Mouse (Mus musculus) left cerebral cortex, postnatal 25 days (tissue): ENCODE data around the gene Fbf1. TPM values are rescaled to one million over a fixed set of nuclear protein-coding genes. Genes with fewer than 3 reads are reported as not detected.
"Not testable (repeated sequence)": the region's sequence is repeated elsewhere in the genome, so short reads cannot be mapped to it uniquely, and the experiment has no call there.

ENCODE experiments used
- DNase-seq, 2 experiments: peaks; one replicate each; pipeline ENCODE4 v3.0.0; 2022; ENCODE audit warnings: low spot score in 2 of 2, mixed read lengths in 1 of 2
- intact Hi-C: fragments of 180-260 bp; cut with DNase I; formaldehyde crosslinking; loops from one replicate; pipeline ENCODE4 v1.15.1; 2025
- total RNA-seq, 2 experiments: library from RNA; stranded (reverse); gene quantifications; 2 replicates each; pipeline ENCODE4 v1.2.3; 2021

The Fbf1 gene
- total RNA-seq, 2 experiments from 2014 or later: 72.8 to 82.1 TPM

DNA sequence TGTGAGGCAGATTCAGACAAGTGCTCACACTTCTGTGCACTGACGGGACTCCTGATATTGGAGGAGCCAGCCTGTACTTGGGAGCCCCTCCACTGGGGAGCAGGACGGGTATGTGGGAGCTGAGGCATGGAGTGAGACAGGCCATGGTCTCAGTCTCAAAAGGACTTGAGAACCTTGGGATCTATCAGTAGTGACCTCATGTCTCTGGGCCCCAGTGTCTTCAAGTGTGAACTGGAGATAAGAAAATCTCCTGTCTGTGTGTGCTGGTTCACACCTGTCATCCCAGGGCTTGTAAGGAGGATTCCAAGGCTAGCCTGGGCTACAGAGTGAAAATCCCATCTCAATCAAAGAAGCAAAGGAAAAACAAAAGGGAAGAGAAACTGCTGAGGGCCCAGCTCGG, 24.5 kb downstream of the Fbf1 start:
- intact Hi-C loops: no loop called here
- no peak for DNase-seq

DNA sequence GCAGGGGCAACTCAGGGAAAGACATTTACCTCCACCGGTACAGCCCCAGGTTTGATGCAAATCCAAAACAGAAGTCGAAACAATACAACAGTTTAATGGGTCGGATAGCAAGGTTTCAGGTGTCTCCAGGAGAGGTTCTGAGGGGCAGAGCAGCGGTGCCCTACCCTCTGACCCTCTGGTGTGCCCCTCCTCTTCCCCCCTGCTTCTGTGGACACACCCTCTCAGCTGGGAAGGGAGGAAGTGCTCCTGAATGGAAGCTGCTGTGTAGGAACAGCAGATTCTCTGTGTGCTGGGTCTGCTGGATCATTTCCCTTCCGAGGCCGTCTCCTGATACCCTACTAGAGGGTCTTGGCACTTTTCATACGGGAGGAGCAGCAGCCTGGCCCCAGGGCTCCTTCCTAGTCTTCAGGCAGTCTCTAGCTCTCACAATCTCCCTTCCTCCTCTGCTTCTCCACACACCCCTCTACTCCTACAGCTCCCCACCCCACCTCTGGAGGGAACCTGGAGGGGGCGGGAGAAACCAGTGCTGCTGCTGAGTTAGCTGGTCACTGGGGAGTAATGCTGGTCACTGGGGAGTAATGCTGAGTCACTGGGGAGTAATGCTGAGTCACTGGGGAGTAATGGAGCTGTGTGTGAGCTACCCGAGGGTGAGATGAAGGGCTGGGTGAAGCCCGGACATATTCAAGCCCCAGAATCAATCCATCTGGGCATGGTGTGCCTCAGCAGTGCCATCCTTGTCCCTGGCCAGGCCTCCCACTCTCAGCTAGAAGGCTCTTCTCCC, 25.6 kb downstream of the Fbf1 start:
- DNase-seq: no peak
- intact Hi-C loops: no loop called here

DNA sequence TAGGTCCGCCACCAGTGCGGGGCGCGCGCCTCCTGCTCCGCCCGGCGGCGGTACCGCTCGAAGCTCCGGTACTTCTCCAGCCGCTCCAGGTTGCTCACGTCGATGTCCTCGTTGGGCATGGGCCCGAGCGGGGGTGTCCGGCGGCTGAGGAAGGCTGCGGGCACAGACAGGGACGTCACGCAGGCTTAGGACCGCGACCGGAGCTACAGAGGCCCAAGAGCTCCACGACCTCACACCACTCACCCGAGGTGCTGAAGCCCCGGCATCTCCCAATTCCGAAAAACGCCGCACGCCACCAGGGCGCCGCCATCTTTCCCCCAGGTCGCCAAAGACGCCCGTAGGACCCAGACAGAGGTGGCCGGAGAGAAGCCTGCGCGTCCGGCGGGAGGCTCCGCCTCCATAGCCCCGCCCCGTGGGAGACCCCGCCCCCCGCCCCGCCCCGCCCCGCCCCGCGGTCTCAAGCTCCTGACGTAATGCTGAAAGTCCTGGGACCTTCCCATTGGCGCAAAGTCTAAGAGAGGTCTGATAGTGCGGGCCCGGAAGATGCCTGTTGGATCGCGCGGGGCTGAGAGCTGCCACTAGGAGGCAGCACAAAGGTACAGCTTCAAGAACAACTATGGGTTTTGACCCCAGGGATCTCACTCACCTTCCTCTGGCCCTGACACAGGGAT, 29.4 kb downstream of the Fbf1 start, which contains the start of gene Mrpl38:
Mrpl38 (minus strand) TSS at position 401 of the 671 bp plus-strand sequence.
- intact Hi-C loops: loop anchor here (2.0 kb wide), 1 partner anchor 60 kb away; the partner anchor contains the start of genes Acox1 and Ten1
- peak; percentile 81 to 85 for DNase-seq

DNA sequence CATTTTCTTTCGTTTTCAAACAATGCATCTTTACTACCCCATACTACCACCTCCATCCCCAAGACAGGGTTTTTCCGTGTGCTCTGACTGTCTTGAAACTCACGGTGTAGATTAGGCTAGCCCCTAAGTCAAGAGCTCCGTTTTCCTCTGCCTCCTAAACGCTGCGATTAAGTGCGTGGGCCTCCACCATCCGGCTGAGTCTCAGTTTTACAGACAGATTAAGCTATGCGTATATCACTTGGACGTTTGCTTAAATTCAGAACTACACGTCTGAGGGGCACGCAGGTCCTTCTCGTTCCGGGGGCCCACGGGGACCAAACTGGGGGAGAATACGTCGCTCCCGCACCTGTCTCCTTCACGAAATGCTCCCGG, 29.9 kb downstream of the Fbf1 start:
- intact Hi-C loops: loop anchor here (2.0 kb wide), 1 partner anchor 61 kb away; the partner anchor contains the start of genes Acox1 and Ten1

DNA sequence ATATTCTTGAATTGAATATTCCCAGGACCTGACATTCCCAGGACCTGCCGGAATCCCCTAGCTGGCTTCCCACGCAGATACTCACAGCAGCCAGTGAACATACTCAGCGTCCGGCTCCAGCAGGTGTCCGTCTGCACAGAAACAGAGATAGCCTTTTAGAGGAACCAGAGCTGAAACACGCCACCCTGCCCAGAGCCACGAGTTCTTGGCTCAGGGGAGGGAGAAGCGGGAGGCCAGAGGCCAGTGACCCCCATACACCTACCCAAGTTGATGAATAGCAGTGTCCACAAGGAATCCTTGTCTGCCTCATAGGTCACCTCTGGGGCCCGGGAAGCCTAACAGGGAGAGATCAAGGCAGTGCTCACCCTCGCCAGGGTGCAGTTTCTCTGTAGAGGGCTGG, 33.8 kb downstream of the Fbf1 start:
- intact Hi-C loops: loop anchor here (5.0 kb wide), 1 partner anchor 102 kb away; the partner anchor contains the start of gene Unk
- DNase-seq: no peak

More for the DNA sequence above, 29.9 kb downstream of the Fbf1 start:
- no peak for DNase-seq

DNA sequence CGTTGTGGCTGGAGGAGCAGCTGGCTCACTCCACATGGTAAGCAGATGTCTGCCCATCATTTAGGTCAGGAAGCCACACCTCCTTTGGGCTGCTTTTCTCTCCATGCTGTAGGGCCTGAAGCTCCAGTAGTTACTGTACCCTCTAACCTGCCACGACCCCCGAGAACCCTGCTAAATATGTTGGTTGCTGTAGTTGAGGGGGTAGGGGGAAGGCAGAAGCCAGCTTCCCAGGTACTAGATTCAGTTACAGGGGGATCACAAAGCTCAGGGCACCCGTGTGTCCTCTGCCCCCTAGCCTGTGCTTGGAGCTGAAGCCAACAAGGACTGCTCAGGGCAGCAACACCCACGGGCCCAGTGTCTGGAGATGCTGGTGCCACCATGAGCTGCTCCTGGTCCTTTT, 34.5 kb downstream of the Fbf1 start:
- DNase-seq: no peak
- intact Hi-C loops: loop anchor here (5.0 kb wide), 1 partner anchor 101 kb away; the partner anchor contains the start of gene Unk

DNA sequence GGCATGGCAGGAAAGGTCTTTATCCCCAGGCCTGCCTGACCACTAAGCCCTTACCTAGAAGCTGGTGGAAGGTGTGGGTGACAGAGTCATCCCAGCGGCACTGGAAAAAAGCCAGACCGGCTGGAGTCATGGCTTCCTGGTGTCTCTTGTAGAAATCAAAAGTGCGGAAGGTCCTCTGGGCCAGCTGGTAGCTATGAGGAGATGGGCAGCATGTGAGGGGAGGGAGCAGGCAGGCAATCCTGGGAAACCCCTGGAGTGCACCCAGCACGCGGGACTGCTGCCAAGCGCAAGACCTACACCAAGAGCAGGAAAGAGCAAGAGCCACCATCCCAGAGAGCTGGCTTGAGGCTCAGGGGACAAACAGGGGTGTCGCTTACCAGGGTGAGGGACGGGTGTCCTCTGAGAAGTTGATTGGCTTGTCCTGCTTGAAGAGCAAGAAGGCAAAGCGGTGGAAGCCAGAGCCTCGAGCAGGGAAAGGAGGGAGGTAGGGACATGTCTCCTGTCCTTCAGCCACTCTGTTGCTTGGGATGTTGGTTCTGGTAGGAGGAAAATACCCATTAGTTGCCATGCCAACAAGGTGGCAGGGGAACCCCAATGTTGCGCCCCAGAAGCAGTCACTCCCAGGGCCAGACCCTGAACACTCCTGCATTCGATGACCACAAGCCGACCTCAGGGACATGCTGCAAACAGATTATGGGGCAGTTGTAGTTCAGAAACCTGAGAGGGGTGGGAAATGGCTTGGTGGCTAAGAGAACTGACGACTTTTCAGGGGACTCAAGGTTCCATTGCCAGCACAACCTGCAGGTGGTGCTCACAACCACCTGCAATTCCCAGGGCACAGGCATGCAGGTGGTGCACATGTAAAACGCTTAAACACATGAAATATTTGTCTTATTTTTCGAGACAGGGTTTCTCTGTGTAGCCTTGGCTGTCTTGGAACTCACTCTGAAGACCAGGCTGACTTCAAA, 35.3 kb downstream of the Fbf1 start:
- DNase-seq: no peak
- intact Hi-C loops: loop anchor here (5.0 kb wide), 1 partner anchor 100 kb away; the partner anchor contains the start of gene Unk

DNA sequence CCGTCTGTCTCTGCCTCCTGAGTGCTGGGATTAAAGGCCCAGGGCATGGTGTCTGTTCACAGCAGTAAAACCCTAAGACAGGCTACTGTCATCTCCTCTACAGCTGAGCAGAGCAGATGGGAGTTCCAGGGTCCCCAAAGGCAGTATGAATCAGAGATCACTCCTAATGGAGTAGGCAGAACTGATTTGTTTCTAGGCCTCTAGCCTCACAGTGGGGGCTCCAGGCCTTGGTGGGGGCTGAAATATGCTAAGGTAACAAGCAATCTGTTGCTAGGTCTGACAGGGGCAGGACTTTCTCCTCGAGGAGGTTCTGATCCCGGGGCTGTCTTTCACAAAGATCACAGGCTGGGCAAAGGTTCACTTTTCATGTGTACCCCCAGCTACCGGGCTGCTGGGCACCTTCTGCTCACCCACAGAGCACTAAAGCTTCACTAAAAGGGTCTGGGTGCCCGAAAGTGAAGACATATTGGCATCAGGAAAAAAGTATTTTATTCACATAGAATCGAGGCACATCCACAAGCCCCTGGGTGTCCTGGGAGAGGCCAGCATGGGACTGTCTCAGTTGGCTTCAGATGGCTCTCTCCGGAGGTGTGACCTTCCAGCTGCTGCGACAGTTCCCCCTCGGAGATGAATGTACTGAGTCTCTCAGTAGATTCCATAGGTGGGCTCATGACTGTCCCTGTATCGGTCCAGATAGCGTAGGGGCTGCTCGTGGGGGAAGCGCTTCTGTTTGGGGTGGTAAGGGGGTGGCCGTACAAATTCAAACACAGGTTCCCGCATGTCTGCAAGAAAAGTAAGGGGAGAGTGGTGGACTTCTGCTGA, 36.4 kb downstream of the Fbf1 start:
- DNase-seq: no peak
- intact Hi-C loops: loop anchor here (5.0 kb wide), 1 partner anchor 99 kb away; the partner anchor contains the start of gene Unk

DNA sequence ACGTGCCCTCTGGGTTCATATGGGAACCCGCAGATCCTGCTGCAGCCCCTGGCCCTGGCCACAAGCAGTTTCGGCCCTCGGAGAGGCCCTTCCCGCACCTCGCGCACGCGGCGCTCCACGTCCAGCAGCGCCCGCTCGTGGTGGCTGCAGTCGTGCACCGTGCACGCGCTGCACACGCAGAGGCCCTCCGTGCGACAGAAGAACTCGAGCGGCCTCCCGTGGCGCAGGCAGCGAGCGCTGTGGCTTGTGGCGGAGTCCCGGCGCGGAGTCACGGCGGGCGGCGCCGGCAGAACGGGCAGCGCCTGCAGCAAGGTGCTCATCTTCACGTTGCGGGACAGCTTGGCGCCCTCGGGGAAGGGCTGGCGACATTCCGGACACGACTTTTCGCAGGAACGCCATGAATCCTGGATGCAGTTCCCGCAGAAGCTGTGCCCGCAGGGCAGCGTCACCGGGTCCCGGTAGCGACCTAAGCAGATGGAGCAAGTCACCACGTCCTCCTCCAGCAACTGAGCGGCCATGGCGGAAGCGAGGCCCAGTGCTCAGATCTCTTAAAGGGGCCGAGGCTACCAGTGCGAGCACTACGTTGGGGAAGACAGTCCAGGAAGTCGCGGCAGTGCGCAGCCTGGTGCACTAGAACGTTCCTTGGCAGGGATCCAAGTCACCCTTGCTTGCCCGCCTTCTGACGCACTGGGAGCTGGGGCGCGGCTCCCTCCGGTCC, 37.3 kb downstream of the Fbf1 start, which contains the start of gene Trim65:
Trim65 (minus strand) TSS at position 641 of the 718 bp plus-strand sequence.
- intact Hi-C loops: loop anchor here (1.0 to 5.0 kb wide), 2 partner anchors 43 to 98 kb away; partner anchors contain the start of gene Unk
- DNase-seq: peak; percentile 87 to 89

DNA sequence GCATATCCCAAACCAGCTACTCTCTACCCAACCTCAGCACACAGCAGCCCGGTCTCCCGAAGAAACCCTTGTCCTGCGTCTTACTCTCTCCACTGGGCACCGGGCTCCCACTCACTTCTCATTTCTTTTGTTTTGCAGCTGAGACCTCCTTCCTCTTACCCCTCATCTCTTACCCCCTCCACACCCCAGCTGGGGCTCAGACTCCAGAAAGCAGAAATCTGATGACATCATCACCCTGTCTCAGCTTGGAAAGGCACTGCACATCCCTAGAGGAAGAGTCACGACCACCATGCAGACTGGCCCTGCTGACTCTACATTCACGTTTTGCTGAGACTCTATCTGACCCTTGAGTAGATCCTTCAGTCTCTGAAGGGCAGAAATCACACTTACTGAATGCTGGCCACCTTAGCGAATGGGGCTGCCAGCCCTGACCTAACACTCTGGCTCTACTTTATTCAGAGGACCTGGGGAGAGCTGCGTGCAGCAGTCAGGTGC, 37.9 kb downstream of the Fbf1 start:
- intact Hi-C loops: loop anchor here (1.0 to 5.0 kb wide), 2 partner anchors 43 to 98 kb away; partner anchors contain the start of gene Unk

DNA sequence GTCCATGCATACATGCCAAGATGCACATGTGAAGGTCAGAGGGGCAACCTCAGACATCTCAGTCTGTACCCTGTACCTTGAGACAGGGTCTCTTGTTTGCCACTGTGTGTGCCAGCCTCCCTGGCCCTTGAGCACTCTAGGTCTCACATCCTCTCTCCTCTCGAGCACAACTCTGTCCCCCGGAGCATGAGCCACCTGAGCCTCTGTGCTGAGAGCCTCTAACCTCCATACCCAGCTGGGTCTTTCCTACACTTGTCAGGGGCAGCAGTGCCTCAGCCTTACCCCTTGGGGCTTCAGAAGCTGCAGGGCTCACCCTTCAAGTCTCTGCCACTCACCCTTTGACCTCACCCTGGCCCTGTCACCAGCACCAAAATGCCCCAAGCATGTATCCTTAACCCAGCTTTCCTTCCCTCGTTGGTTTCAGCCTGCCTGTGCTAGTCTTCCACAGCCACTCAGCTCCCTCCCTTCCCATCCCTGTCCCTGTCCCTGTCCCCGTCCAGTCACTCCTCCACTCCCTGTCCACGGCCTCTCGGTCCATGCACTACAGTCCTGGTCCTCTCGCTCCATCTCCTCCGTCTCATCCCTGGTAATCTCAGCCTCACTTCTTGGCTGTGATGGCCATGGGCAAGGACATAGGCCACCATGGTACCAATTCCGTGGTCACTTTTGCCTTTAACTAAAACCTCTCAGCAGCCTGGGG, 38.7 kb downstream of the Fbf1 start:
- intact Hi-C loops: no loop called here
- DNase-seq: no peak

More for the DNA sequence above, 37.9 kb downstream of the Fbf1 start:
- no peak for DNase-seq

DNA sequence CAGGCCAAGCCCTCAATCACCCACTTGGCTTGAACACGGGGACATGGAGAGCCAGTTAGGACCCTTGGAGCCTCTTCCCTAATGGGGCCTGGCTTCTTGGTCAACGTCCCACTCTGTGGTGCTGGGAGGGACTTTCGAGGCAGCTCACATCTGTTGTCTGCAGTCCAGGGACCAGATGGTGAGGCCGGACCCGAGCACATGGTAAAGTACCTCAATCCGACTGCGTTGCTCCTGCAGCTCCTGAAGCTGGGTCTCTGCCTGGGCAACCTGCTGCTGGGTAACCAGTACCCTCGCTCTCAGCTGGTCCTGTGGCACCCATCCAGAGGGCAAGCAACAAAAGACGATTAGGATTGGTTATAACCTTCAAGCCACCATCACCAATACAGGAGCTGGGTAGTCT, 40.0 kb downstream of the Fbf1 start:
- intact Hi-C loops: loop anchor here (2.0 kb wide), 1 partner anchor 17 kb away; no protein-coding TSS in a partner anchor
- no peak for DNase-seq

DNA sequence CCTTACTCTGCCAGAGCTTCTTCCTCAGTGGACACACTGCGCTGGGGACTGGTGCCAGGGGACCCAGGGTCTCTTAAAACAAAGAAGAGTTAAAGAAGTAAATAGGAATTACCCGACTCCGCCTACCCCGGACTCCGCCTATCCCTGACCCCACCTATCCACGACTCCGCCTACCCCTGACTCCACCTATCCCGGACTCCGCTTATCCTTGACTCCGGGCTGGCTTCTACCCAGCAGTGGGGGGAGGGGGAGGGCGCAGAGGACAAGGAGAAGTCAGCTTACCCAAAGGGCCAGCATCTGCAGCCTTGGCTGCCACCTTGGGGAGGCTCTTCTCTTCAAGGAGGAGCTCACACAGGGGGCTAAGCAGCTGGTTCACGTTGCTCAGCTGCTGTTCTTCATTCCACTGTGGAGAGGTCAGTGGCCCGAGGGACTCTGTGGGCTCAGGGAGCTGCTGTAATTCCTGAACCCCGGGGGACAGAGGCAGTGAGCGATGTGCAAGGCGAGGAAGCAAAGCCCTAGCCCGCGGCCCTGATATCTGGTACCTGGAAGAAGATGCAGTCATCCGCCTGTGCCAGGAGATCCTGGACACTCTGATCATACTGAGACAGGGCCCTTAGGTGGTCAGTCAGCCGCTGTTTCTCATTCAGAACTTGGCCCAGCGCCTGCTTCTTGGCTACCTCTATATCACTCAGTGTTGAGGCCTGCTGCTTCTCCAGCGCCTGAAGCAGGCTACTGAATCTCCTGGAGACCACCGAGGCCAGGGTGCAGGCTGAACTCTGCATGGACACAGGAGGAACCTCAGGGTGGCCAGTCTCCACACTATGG, 40.6 kb downstream of the Fbf1 start, which contains the start of gene Trim47:
Trim47 (minus strand) TSS at position 55 of the 825 bp plus-strand sequence.
- intact Hi-C loops: loop anchor here (2.0 kb wide), 1 partner anchor 17 kb away; no protein-coding TSS in a partner anchor
- no peak for DNase-seq

DNA sequence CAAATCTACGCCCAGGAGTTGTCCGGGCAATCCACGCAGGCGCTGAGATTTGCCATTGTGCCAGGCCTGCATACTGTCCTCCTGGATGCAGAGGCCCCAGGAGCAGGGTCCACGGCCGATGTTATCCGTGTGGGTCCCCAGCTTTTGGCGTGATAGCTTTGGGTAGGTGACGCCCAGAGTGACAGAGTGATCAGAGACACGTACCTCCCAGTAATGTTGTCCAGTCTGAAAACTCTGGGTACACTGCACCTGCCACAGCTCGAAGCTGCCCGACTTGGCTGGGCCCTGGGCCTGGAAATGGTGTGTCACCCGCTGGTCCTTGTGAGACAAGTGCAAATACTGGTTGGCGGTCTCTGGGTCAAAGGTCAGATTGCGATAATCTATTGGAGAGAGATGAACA, 41.7 kb downstream of the Fbf1 start:
- DNase-seq: no peak
- intact Hi-C loops: loop anchor here (2.0 kb wide), 1 partner anchor 15 kb away; no protein-coding TSS in a partner anchor

DNA sequence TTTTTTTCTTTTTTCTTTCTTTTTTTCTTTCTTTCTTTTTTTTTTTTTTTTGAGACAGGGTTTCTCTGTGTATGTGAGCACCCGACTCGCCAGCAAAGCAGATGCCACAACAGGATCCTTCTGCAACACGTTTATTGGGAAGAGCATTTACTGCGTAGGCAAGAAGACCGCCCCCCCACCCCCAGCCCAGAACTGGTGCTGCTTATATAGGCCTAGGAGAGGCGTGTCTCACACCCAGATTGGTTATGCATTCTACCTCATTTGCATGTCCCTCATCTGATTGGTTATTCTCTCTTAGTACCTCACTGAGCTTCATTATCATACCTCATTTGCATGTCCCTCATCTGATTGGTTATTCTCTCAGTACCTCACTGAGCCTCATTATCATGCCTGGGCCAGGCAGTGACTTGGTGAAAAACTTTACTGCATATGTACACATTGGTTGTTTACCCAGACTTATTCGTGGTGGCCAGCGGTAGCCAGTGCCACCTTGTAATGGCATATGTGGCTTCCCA, 46.2 kb downstream of the Fbf1 start:
- DNase-seq, intact Hi-C loops: not testable (repeated sequence)

DNA sequence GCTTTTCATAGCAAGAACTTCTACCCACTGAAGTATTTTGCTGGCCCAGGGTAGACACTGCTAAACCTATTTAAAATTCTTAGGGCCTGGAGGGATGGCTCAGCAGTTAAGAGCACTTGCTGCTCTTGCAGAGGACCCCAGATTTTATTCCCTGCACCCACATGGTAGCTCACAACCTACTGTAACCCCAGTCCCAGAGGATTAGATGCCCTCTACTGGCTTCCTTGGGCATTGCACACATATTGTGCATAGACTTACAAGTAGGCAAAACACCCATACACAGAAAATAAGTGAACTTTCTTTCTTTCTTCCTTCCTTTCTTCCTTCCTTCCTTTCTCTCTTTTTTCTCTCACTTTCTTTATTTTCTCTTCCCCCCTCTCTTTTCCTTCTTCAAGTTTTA, 50.1 kb downstream of the Fbf1 start:
- no peak for DNase-seq
- intact Hi-C loops: no loop called here
